Mouse (Mus musculus): ENCODE results near the gene Mrap. TPM values are rescaled to one million over a fixed set of nuclear protein-coding genes. Genes with fewer than 3 reads are reported as not detected.

The Mrap gene
- polyA plus RNA-seq, 1 experiment from 2014 or later: not detected

DNA sequence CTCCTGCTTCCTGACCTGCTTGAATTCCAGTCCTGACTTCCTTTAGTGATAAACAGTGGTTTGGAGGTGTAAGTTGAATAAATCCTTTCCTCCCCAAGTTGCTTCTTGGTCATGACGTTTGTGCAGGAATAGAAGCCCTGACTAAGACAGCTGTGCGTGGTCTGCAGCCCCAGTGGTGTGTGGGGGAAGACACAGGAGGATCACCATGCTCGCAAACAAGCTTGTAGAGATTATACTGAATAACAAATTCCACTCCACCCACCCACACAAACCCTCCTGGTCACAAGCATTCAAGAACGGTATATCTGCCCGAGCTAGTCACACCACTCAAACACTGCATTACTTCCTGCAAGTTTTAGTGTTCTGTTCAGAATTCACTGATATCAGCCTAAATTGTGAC lies 54.1 kb downstream of the Mrap start:
- Histone ChIP-seq H3K4me3 (replicated peaks) (no peak overlapping the region), H3K9ac (replicated peaks) (no peak overlapping the region), H3K4me2 (no peak overlapping the region), H3K27ac (no peak overlapping the region), H3K9me3 (no peaks in the 10 kb centered on the region), H3K4me1 (replicated peaks) (no peaks in the 10 kb centered on the region), H3K27me3 (no peaks in the 10 kb centered on the region), H3K36me3 (peaks cover 96% of the 10 kb centered on the region)
- WGBS: 71% methylated on average over 5 of the region's 5 CpGs
- no peak for ATAC-seq (ENCODE audit: insufficient number of reproducible peaks, insufficient read depth, low FRiP score, low TSS enrichment, low read depth)

GRCm38 (mm10) chr16:90792500-90792899 lies 54.5 kb downstream of the Mrap start:
- Histone ChIP-seq H3K4me1 (replicated peaks) (no peaks in the 10 kb centered on the region), H3K4me3 (replicated peaks) (no peak overlapping the region), H3K9me3 (no peaks in the 10 kb centered on the region), H3K9ac (replicated peaks) (no peak overlapping the region), H3K27me3 (no peaks in the 10 kb centered on the region), H3K27ac (no peak overlapping the region), H3K4me2 (no peak overlapping the region), H3K36me3 (peaks cover 96% of the 10 kb centered on the region)
- ATAC-seq (ENCODE audit: insufficient number of reproducible peaks, insufficient read depth, low FRiP score, low TSS enrichment, low read depth): no peak
- WGBS: 79% methylated on average over 3 of the region's 3 CpGs

- Histone ChIP-seq H3K4me3 (replicated peaks) (no peak overlapping the region), H3K9me3 (no peaks in the 10 kb centered on the region), H3K4me2 (no peak overlapping the region), H3K9ac (replicated peaks) (no peak overlapping the region), H3K4me1 (replicated peaks) (no peaks in the 10 kb centered on the region), H3K27me3 (no peaks in the 10 kb centered on the region), H3K36me3 (peaks cover 94% of the 10 kb centered on the region), H3K27ac (no peak overlapping the region)
- ATAC-seq (ENCODE audit: insufficient number of reproducible peaks, insufficient read depth, low FRiP score, low TSS enrichment, low read depth): no peak
Observed at GRCm38 (mm10) chr16:90794708-90795107, 56.7 kb downstream of the Mrap start.

- H3K27me3 ChIP-seq: no peaks in the 10 kb centered on the region
- 88% methylated on average over 8 of the region's 8 CpGs for WGBS
- no peak for ATAC-seq (ENCODE audit: insufficient number of reproducible peaks, insufficient read depth, low FRiP score, low TSS enrichment, low read depth)
- H3K4me3 ChIP-seq (replicated peaks): no peak overlapping the region
- peaks cover 88% of the 10 kb centered on the region for H3K36me3 ChIP-seq
- no peak overlapping the region for H3K4me2 ChIP-seq
- H3K27ac ChIP-seq: no peak overlapping the region
- no peaks in the 10 kb centered on the region for H3K4me1 ChIP-seq (replicated peaks)
- H3K9ac ChIP-seq (replicated peaks): no peak overlapping the region
- H3K9me3 ChIP-seq: no peaks in the 10 kb centered on the region
Observed at GRCm38 (mm10) chr16:90798446-90798845, 60.4 kb downstream of the Mrap start.

GRCm38 (mm10) chr16:90798848-90799247 lies 60.8 kb downstream of the Mrap start:
- no peaks in the 10 kb centered on the region for H3K27me3 ChIP-seq
- H3K9ac ChIP-seq (replicated peaks): no peak overlapping the region
- H3K4me2 ChIP-seq: no peak overlapping the region
- H3K4me1 ChIP-seq (replicated peaks): no peaks in the 10 kb centered on the region
- H3K9me3 ChIP-seq: no peaks in the 10 kb centered on the region
- H3K4me3 ChIP-seq (replicated peaks): no peak overlapping the region
- 89% methylated on average over 5 of the region's 5 CpGs for WGBS
- H3K36me3 ChIP-seq: peaks cover 87% of the 10 kb centered on the region
- no peak for ATAC-seq (ENCODE audit: insufficient number of reproducible peaks, insufficient read depth, low FRiP score, low TSS enrichment, low read depth)
- H3K27ac ChIP-seq: no peak overlapping the region

Other genes with a start within 250 kb of the Mrap start
- 79.7 and 85.3 TPM in 2 replicates for gene Mis18a, start 10.8 kb upstream of the Mrap start, polyA plus RNA-seq (2016; fragmentation: Nextera tagmentation; extraction: Ambion mirVana)
- 12.7 and 15.0 TPM in 2 replicates for gene Urb1, start 72.2 kb downstream of the Mrap start, polyA plus RNA-seq (2016; fragmentation: Nextera tagmentation; extraction: Ambion mirVana)
- gene Eva1c, start 88.5 kb downstream of the Mrap start, polyA plus RNA-seq (2016; fragmentation: Nextera tagmentation; extraction: Ambion mirVana): 2.0 and 2.2 TPM in 2 replicates
- 31.6 and 40.8 TPM in 2 replicates for gene Cfap298, start 196.9 kb downstream of the Mrap start, polyA plus RNA-seq (2016; fragmentation: Nextera tagmentation; extraction: Ambion mirVana)